Mouse (Mus musculus): Measurements from ENCODE around the gene Pkib. TPM values are rescaled to one million over a fixed set of nuclear protein-coding genes. Genes with fewer than 3 reads are reported as not detected.

The Pkib gene
- total RNA-seq, 2 experiments from 2014 or later = 14.4 to 17.1 TPM

Other genes with a start within 250 kb of the Pkib start
- gene Hsf2, start 145.6 kb upstream of the Pkib start, total RNA-seq (2021) = 10 to 100 TPM; 29.7 to 34.1 TPM
- gene Serinc1, start 99.5 kb upstream of the Pkib start, total RNA-seq (2021) = 1,000 to 10,000 TPM in 1 of 2 experiments, 100 to 1,000 TPM in 1; 977 to 1,064 TPM
- 100 to 1,000 TPM in 1 of 2 experiments, 10 to 100 TPM in 1; 72.9 to 102 TPM for gene Fabp7, start 152.9 kb downstream of the Pkib start, total RNA-seq (2021)
- 10 to 100 TPM; 27.3 to 28.2 TPM for gene Smpdl3a, start 162.4 kb downstream of the Pkib start, total RNA-seq (2021)

Measured in left cerebral cortex, postnatal 25 days (tissue).